Mouse (Mus musculus) erythroblast, embryonic 14.5 days (primary cell): ENCODE measurements around the gene A530016L24Rik.

Experiments
- GATA1 ChIP-seq: IDR thresholded peaks from 2 replicates; pipeline ENCODE4 v1.6.1; 2012; ENCODE audit warnings: low read length, inconsistent platforms, mixed read lengths
- TAL1 ChIP-seq: IDR thresholded peaks from 3 replicates; pipeline ENCODE4 v1.6.1; 2012; ENCODE audit warnings: low read length, inconsistent platforms, mixed read lengths

- TF ChIP-seq GATA1 = no peak
- TF ChIP-seq TAL1 = no peak
Measured at GRCm38 (mm10) chr12:112456144-112456713, 33.0 kb upstream of the A530016L24Rik start.
